Mouse (Mus musculus): ENCODE measurements around the gene Vps35l. TPM values are rescaled to one million over a fixed set of nuclear protein-coding genes. Genes with fewer than 3 reads are reported as not detected.

The Vps35l gene
- polyA plus RNA-seq, 1 experiment from 2014 or later: 97.5 TPM

GRCm38 (mm10) chr7:118855877-118856304 is 115.9 kb downstream of the Vps35l start, which contains the start of gene Knop1:
Gene Knop1 (minus strand): TSS chr7:118856254.
- H3K36me3 ChIP-seq: peaks cover 29% of the 10 kb centered on the region
- H3K4me2 ChIP-seq (replicated peaks): peak within 1 kb of the TSS; percentile 95
- peaks cover 24% of the 10 kb centered on the region for H3K4me1 ChIP-seq (replicated peaks)
- peak; percentile 89 for ATAC-seq
- H3K27me3 ChIP-seq: no peaks in the 10 kb centered on the region
- peak within 1 kb of the TSS; percentile 80 for H3K9ac ChIP-seq (replicated peaks)
- WGBS: 0% methylated on average over 44 of the region's 46 CpGs
- no peaks in the 10 kb centered on the region for H3K9me3 ChIP-seq
- H3K4me3 ChIP-seq (replicated peaks): peak within 1 kb of the TSS; percentile 89
- H3K27ac ChIP-seq: peak within 1 kb of the TSS; percentile 81

GRCm38 (mm10) chr7:118858640-118859039 is 118.6 kb downstream of the Vps35l start:
- H3K27me3 ChIP-seq: no peaks in the 10 kb centered on the region
- no peak for ATAC-seq
- H3K9me3 ChIP-seq: no peaks in the 10 kb centered on the region
- H3K27ac ChIP-seq: no peak overlapping the region
- H3K36me3 ChIP-seq: peaks cover 5% of the 10 kb centered on the region; the same call in 1 of the 2 replicates
- H3K4me1 ChIP-seq (replicated peaks): peaks cover 19% of the 10 kb centered on the region
- no peak overlapping the region for H3K9ac ChIP-seq (replicated peaks)
- H3K4me2 ChIP-seq (replicated peaks): no peak overlapping the region
- 95% methylated on average over 1 of the region's 1 CpGs for WGBS
- no peak overlapping the region for H3K4me3 ChIP-seq (replicated peaks)

GRCm38 (mm10) chr7:118865362-118865761 is 125.3 kb downstream of the Vps35l start:
- Histone ChIP-seq H3K36me3 (no peaks in the 10 kb centered on the region), H3K9me3 (no peaks in the 10 kb centered on the region), H3K27ac (no peak overlapping the region), H3K27me3 (no peaks in the 10 kb centered on the region), H3K4me1 (replicated peaks) (no peaks in the 10 kb centered on the region), H3K9ac (replicated peaks) (no peak overlapping the region), H3K4me2 (replicated peaks) (no peak overlapping the region), H3K4me3 (replicated peaks) (no peak overlapping the region)
- WGBS: 79% methylated on average over 2 of the region's 2 CpGs
- ATAC-seq: no peak

GRCm38 (mm10) chr7:118879466-118880029 is 139.5 kb downstream of the Vps35l start:
- Histone ChIP-seq H3K27ac (no peak overlapping the region), H3K4me3 (replicated peaks) (no peak overlapping the region)
- 0 out of 2 replicates have a peak, but pooled peaks have one; percentile 14 for ATAC-seq

GRCm38 (mm10) chr7:118883957-118884356 is 143.9 kb downstream of the Vps35l start:
- H3K9ac ChIP-seq (replicated peaks): no peak overlapping the region
- H3K9me3 ChIP-seq: no peaks in the 10 kb centered on the region
- H3K4me1 ChIP-seq (replicated peaks): peaks cover 18% of the 10 kb centered on the region
- ATAC-seq: no peak
- 87% methylated on average over 4 of the region's 4 CpGs for WGBS
- H3K4me3 ChIP-seq (replicated peaks): no peak overlapping the region
- no peaks in the 10 kb centered on the region for H3K36me3 ChIP-seq
- peaks cover 4% of the 10 kb centered on the region; the same call in 1 of the 2 replicates for H3K27me3 ChIP-seq
- no peak overlapping the region for H3K4me2 ChIP-seq (replicated peaks)
- H3K27ac ChIP-seq: no peak overlapping the region

More at GRCm38 (mm10) chr7:118879466-118880029, 139.5 kb downstream of the Vps35l start:
- Histone ChIP-seq H3K4me1 (replicated peaks) (no peaks in the 10 kb centered on the region), H3K27me3 (no peaks in the 10 kb centered on the region; the same call in 1 of the 2 replicates), H3K9ac (replicated peaks) (no peak overlapping the region), H3K9me3 (no peaks in the 10 kb centered on the region), H3K4me2 (replicated peaks) (no peak overlapping the region), H3K36me3 (no peaks in the 10 kb centered on the region)
- WGBS: 82% methylated on average over 3 of the region's 3 CpGs

- no peak for ATAC-seq
Observed at GRCm38 (mm10) chr7:118884969-118885368, 144.9 kb downstream of the Vps35l start.

GRCm38 (mm10) chr7:118887303-118888055 is 147.5 kb downstream of the Vps35l start:
- no peaks in the 10 kb centered on the region for H3K36me3 ChIP-seq
- no peak overlapping the region for H3K4me3 ChIP-seq (replicated peaks)
- no peaks in the 10 kb centered on the region for H3K9me3 ChIP-seq
- H3K9ac ChIP-seq (replicated peaks): no peak overlapping the region
- peaks cover 25% of the 10 kb centered on the region for H3K4me1 ChIP-seq (replicated peaks)
- peak overlapping the region; percentile 30; the same call in 1 of the 2 replicates for H3K27ac ChIP-seq
- WGBS: 10% methylated on average over 6 of the region's 6 CpGs
- H3K4me2 ChIP-seq (replicated peaks): no peak overlapping the region
- peaks cover 4% of the 10 kb centered on the region; the same call in 1 of the 2 replicates for H3K27me3 ChIP-seq
- peak; percentile 47 for ATAC-seq

More at GRCm38 (mm10) chr7:118884969-118885368, 144.9 kb downstream of the Vps35l start:
- no peak overlapping the region for H3K27ac ChIP-seq
- no peak overlapping the region for H3K4me2 ChIP-seq (replicated peaks)
- H3K9me3 ChIP-seq: no peaks in the 10 kb centered on the region
- H3K27me3 ChIP-seq: peaks cover 4% of the 10 kb centered on the region; the same call in 1 of the 2 replicates
- H3K9ac ChIP-seq (replicated peaks): no peak overlapping the region
- peaks cover 25% of the 10 kb centered on the region for H3K4me1 ChIP-seq (replicated peaks)
- WGBS: 85% methylated on average over 4 of the region's 4 CpGs
- H3K36me3 ChIP-seq: no peaks in the 10 kb centered on the region
- no peak overlapping the region for H3K4me3 ChIP-seq (replicated peaks)

- 0 out of 2 replicates have a peak, but pooled peaks cover 4% of the 10 kb centered on the region for H3K27me3 ChIP-seq
- ATAC-seq: peak; percentile 49; the same call in 1 of the 2 replicates
- H3K4me2 ChIP-seq (replicated peaks): no peak overlapping the region
- no peak overlapping the region for H3K27ac ChIP-seq
- 2% methylated on average over 3 of the region's 3 CpGs for WGBS
- H3K4me1 ChIP-seq (replicated peaks): peaks cover 25% of the 10 kb centered on the region
- no peak overlapping the region for H3K9ac ChIP-seq (replicated peaks)
- H3K36me3 ChIP-seq: no peaks in the 10 kb centered on the region
- H3K4me3 ChIP-seq (replicated peaks): no peak overlapping the region
- no peaks in the 10 kb centered on the region for H3K9me3 ChIP-seq
Observed at GRCm38 (mm10) chr7:118889046-118889680, 149.1 kb downstream of the Vps35l start.

Other genes with a start within 250 kb of the Vps35l start
- gene Itpripl2, start 248.3 kb upstream of the Vps35l start, polyA plus RNA-seq (2015; fragmentation: Nextera tagmentation; extraction: Ambion mirVana): 0.75 and 0.79 TPM in 2 replicates
- gene Coq7, start 206.9 kb upstream of the Vps35l start, polyA plus RNA-seq (2015; fragmentation: Nextera tagmentation; extraction: Ambion mirVana): 98.8 and 110 TPM in 2 replicates
- 6.2 and 6.4 TPM in 2 replicates for gene Tmc7, start 155.5 kb upstream of the Vps35l start, polyA plus RNA-seq (2015; fragmentation: Nextera tagmentation; extraction: Ambion mirVana)
- 0.22 and 0.28 TPM in 2 replicates for gene Tmc5, start 142.9 kb upstream of the Vps35l start, polyA plus RNA-seq (2015; fragmentation: Nextera tagmentation; extraction: Ambion mirVana)
- 138 and 140 TPM in 2 replicates for gene Gde1, start 34.4 kb upstream of the Vps35l start, polyA plus RNA-seq (2015; fragmentation: Nextera tagmentation; extraction: Ambion mirVana)
- gene Ccp110, start 27.7 kb upstream of the Vps35l start, polyA plus RNA-seq (2015; fragmentation: Nextera tagmentation; extraction: Ambion mirVana): 35.9 and 37.4 TPM in 2 replicates
- gene Iqck, start 115.5 kb downstream of the Vps35l start, polyA plus RNA-seq (2015; fragmentation: Nextera tagmentation; extraction: Ambion mirVana): 3.5 and 4.1 TPM in 2 replicates
- gene Knop1, start 116.0 kb downstream of the Vps35l start, polyA plus RNA-seq (2015; fragmentation: Nextera tagmentation; extraction: Ambion mirVana): 105 and 113 TPM in 2 replicates

All from midbrain, embryonic 13.5 days (tissue).